Mouse (Mus musculus): Measurements from ENCODE around the gene Mapk7.

Mapk7 gene

GRCm38 (mm10) chr11:61465422-61465821 lies 28.8 kb downstream of the Mapk7 start:
- DNase-seq (ENCODE audit: low spot score) = no peak

GRCm38 (mm10) chr11:61464071-61464470 lies 30.1 kb downstream of the Mapk7 start:
- no peak for DNase-seq (ENCODE audit: low spot score)

GRCm38 (mm10) chr11:61449499-61450292 lies 44.5 kb downstream of the Mapk7 start:
- DNase-seq (ENCODE audit: low spot score) = no peak

- DNase-seq (ENCODE audit: low spot score) = no peak
Measured at GRCm38 (mm10) chr11:61448599-61449225, 45.5 kb downstream of the Mapk7 start.

GRCm38 (mm10) chr11:61448041-61448440 lies 46.2 kb downstream of the Mapk7 start:
- DNase-seq (ENCODE audit: low spot score) = no peak

GRCm38 (mm10) chr11:61447296-61447695 lies 46.9 kb downstream of the Mapk7 start:
- no peak for DNase-seq (ENCODE audit: low spot score)

GRCm38 (mm10) chr11:61443807-61444206 lies 50.4 kb downstream of the Mapk7 start:
- no peak for DNase-seq (ENCODE audit: low spot score)

- DNase-seq (ENCODE audit: low spot score) = no peak
Measured at GRCm38 (mm10) chr11:61441670-61442069, 52.5 kb downstream of the Mapk7 start.

GRCm38 (mm10) chr11:61440416-61440815 lies 53.8 kb downstream of the Mapk7 start:
- DNase-seq (ENCODE audit: low spot score) = no peak

GRCm38 (mm10) chr11:61439170-61439569 lies 55.0 kb downstream of the Mapk7 start:
- DNase-seq (ENCODE audit: low spot score) = no peak
